Mouse (Mus musculus) stomach, embryonic 15.5 days (tissue): ENCODE results near the gene Olfr1491. TPM values are rescaled to one million over a fixed set of nuclear protein-coding genes. Genes with fewer than 3 reads are reported as not detected.

ENCODE experiments used
- ATAC-seq: fragments of 200-750 bp; cut with Nextera tagmentation; 2 replicates; pipeline ENCODE4 v1.8.0; 2017; ENCODE audit warnings: low read depth, moderate number of reproducible peaks, moderate TSS enrichment; ENCODE audit not compliant: insufficient read depth, low FRiP score
- H3K27ac ChIP-seq: fragments of 300-500 bp; sonication (generic); 2 replicates; pipeline ENCODE4 v1.5.1; 2015; ENCODE audit warnings: mild to moderate bottlenecking, inconsistent platforms
- H3K27me3 ChIP-seq: fragments of 300-500 bp; sonication (generic); replicated peaks from 2 replicates; pipeline ENCODE4 v1.6.1; 2015; ENCODE audit warnings: inconsistent platforms
- H3K36me3 ChIP-seq: fragments of 300-500 bp; sonication (generic); 2 replicates; pipeline ENCODE4 v1.6.1; 2015; ENCODE audit warnings: inconsistent platforms
- H3K4me1 ChIP-seq: fragments of 300-500 bp; sonication (generic); 2 replicates; pipeline ENCODE4 v1.6.1; 2015; ENCODE audit warnings: inconsistent platforms
- H3K4me2 ChIP-seq: fragments of 300-500 bp; sonication (generic); 2 replicates; pipeline ENCODE4 v1.6.1; 2015; ENCODE audit warnings: mild to moderate bottlenecking, inconsistent platforms
- H3K4me3 ChIP-seq: fragments of 300-500 bp; sonication (generic); replicated peaks from 2 replicates; pipeline ENCODE4 v1.5.1; 2015; ENCODE audit warnings: inconsistent platforms
- H3K9ac ChIP-seq: fragments of 300-500 bp; sonication (generic); 2 replicates; pipeline ENCODE4 v1.6.1; 2015; ENCODE audit warnings: inconsistent platforms
- H3K9me3 ChIP-seq: fragments of 300-500 bp; sonication (generic); 2 replicates; pipeline ENCODE4 v1.6.1; 2016; ENCODE audit warnings: inconsistent platforms
- WGBS: fragments of 180-500 bp; shearing (Covaris S2); methylation state at CpG from one replicate; pipeline ENCODE4 v1.1.7; 2015; 5-methylcytosine and 5-hydroxymethylcytosine counted together
- polyA plus RNA-seq: library from polyadenylated mRNA; unstranded; fragments of >200 nt; fragmentation: Nextera tagmentation; extraction: Ambion mirVana; gene quantifications from 2 replicates; pipeline ENCODE4 v1.2.1, GENCODE M21; 2015

The Olfr1491 gene
- not detected in 2 replicates for polyA plus RNA-seq

GRCm38 (mm10) chr19:13696968-13697367 is at the start of gene Olfr1491:
Gene Olfr1491, plus strand, starts transcription at chr19:13697268.
- Histone ChIP-seq H3K4me3 (no peak within 1 kb of the TSS), H3K4me2 (no peak within 1 kb of the TSS), H3K27ac (no peak within 1 kb of the TSS), H3K36me3 (no peaks in the 10 kb centered on the region), H3K27me3 (no peaks in the 10 kb centered on the region), H3K9me3 (no peaks in the 10 kb centered on the region), H3K4me1 (no peaks in the 10 kb centered on the region), H3K9ac (no peak within 1 kb of the TSS)
- ATAC-seq = no peak
- WGBS = 69% methylated on average over 3 of the region's 3 CpGs

DNA sequence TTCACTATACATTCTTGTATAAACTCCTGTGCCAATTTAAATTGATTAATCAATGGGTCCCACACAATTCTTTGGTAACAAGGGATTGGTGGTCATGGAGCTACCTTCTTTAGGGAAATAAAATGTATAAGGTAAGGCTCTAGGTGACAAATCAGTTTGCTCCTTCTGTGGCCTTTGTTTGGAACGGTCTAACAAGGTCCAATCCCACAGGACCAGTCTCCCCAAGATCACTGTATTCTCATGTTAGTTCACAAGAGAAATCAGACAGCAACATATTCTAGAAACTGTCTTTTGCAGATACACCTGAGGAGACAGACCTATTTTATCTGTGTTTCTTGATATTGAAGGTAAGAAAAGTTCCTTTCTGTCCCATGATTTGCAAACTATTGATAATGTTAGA is 46.3 kb upstream of the Olfr1491 start, which contains the start of gene Olfr1490:
Gene Olfr1490, plus strand, starts transcription at position 301 of the 400 bp plus-strand sequence.
- no peak within 1 kb of the TSS for H3K27ac ChIP-seq
- H3K4me3 ChIP-seq = no peak within 1 kb of the TSS
- H3K4me1 ChIP-seq = no peaks in the 10 kb centered on the region
- WGBS = 62% methylated on average over 1 of the region's 1 CpGs
- H3K27me3 ChIP-seq = no peaks in the 10 kb centered on the region
- H3K9ac ChIP-seq = no peak within 1 kb of the TSS
- no peaks in the 10 kb centered on the region for H3K36me3 ChIP-seq
- no peaks in the 10 kb centered on the region for H3K9me3 ChIP-seq
- ATAC-seq = no peak
- no peak within 1 kb of the TSS for H3K4me2 ChIP-seq

DNA sequence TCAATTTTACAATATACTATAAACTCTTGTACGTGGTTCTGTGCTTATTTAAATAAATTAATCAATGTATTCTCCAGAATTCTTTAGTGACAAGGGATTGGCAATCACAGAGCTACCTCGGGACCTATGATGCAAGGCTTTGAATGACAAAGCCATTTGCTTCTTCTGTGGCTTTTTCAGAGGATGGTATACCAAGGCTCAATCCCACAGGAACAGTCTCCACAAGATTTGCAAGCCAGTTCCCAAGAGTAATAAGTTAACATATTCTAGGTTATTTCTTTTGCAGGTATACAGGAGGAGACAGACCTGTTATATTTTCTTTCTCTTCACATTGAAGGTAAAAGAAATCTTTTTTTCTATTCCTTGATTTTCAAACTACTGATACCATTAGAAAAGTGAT is 25.9 kb downstream of the Olfr1491 start, which contains the start of gene Olfr1493-ps1:
Gene Olfr1493-ps1, plus strand, starts transcription at position 301 of the 400 bp plus-strand sequence.
- Histone ChIP-seq H3K4me2 (no peak within 1 kb of the TSS), H3K36me3 (no peaks in the 10 kb centered on the region), H3K9me3 (no peaks in the 10 kb centered on the region), H3K4me3 (no peak within 1 kb of the TSS), H3K27ac (no peak within 1 kb of the TSS), H3K27me3 (no peaks in the 10 kb centered on the region), H3K4me1 (no peaks in the 10 kb centered on the region), H3K9ac (no peak within 1 kb of the TSS)
- WGBS = 54% methylated on average over 2 of the region's 2 CpGs
- ATAC-seq = no peak

GRCm38 (mm10) chr19:13739428-13739827 is 42.4 kb downstream of the Olfr1491 start, which contains the start of gene Olfr1494:
Gene Olfr1494, plus strand, starts transcription at chr19:13739728.
- H3K9me3 ChIP-seq = no peaks in the 10 kb centered on the region
- H3K4me3 ChIP-seq = no peak within 1 kb of the TSS
- H3K36me3 ChIP-seq = no peaks in the 10 kb centered on the region
- ATAC-seq = no peak
- no peaks in the 10 kb centered on the region for H3K4me1 ChIP-seq
- no peaks in the 10 kb centered on the region for H3K27me3 ChIP-seq
- no peak within 1 kb of the TSS for H3K27ac ChIP-seq
- H3K4me2 ChIP-seq = no peak within 1 kb of the TSS
- no peak within 1 kb of the TSS for H3K9ac ChIP-seq
- 87% methylated on average over 4 of the region's 4 CpGs for WGBS

DNA sequence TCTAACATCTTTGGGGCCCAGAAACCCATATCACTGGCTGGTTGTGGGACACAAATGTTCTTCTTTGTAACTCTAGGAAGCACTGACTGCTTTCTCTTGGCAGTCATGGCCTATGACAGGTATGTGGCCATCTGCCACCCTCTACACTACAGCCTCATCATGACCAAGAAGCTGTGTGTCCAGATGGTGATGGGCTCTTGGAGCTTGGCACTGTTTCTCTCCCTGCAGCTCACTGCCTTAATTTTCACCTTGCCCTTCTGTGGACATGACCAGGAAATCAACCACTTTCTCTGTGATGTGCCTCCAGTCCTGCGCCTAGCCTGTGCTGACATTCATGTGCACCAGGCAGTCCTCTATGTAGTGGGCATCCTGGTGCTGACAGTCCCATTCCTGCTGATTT is 52.3 kb downstream of the Olfr1491 start:
- Histone ChIP-seq H3K27ac (no peak overlapping the region), H3K4me3 (no peak overlapping the region), H3K9me3 (no peaks in the 10 kb centered on the region), H3K27me3 (no peaks in the 10 kb centered on the region), H3K4me2 (no peak overlapping the region), H3K4me1 (no peaks in the 10 kb centered on the region), H3K9ac (no peak overlapping the region), H3K36me3 (no peaks in the 10 kb centered on the region)
- WGBS = 86% methylated on average over 1 of the region's 1 CpGs
- no peak for ATAC-seq

Other genes with a start within 250 kb of the Olfr1491 start
- not detected in 2 replicates for gene Olfr1472, start 241.2 kb upstream of the Olfr1491 start, polyA plus RNA-seq
- not detected in 2 replicates for gene Olfr1474, start 227.7 kb upstream of the Olfr1491 start, polyA plus RNA-seq
- gene Olfr1475, start 217.1 kb upstream of the Olfr1491 start, polyA plus RNA-seq = not detected in 2 replicates
- not detected in 2 replicates for gene Olfr1477, start 196.7 kb upstream of the Olfr1491 start, polyA plus RNA-seq
- gene Olfr1480, start 169.4 kb upstream of the Olfr1491 start, polyA plus RNA-seq = not detected in 2 replicates
- gene Olfr1484, start 113.8 kb upstream of the Olfr1491 start, polyA plus RNA-seq = not detected in 2 replicates
- gene Olfr1487, start 79.9 kb upstream of the Olfr1491 start, polyA plus RNA-seq = not detected in 2 replicates
- not detected in 2 replicates for gene Olfr1489, start 65.6 kb upstream of the Olfr1491 start, polyA plus RNA-seq
- gene Olfr1490, start 46.2 kb upstream of the Olfr1491 start, polyA plus RNA-seq = not detected in 2 replicates
- not detected in 2 replicates for gene Olfr1493-ps1, start 26.0 kb downstream of the Olfr1491 start, polyA plus RNA-seq
- gene Olfr1494, start 42.5 kb downstream of the Olfr1491 start, polyA plus RNA-seq = not detected in 2 replicates
- gene Olfr1495, start 67.3 kb downstream of the Olfr1491 start, polyA plus RNA-seq = not detected in 2 replicates
- gene Olfr1496, start 80.6 kb downstream of the Olfr1491 start, polyA plus RNA-seq = not detected in 2 replicates
- gene Olfr1497, start 100.9 kb downstream of the Olfr1491 start, polyA plus RNA-seq = not detected in 2 replicates
- gene Olfr1499, start 122.2 kb downstream of the Olfr1491 start, polyA plus RNA-seq = not detected in 2 replicates
- gene Olfr1500, start 133.2 kb downstream of the Olfr1491 start, polyA plus RNA-seq = not detected in 2 replicates
- not detected in 2 replicates for gene Olfr1501, start 153.4 kb downstream of the Olfr1491 start, polyA plus RNA-seq
- not detected in 2 replicates for gene Olfr1502, start 164.5 kb downstream of the Olfr1491 start, polyA plus RNA-seq
- gene Olfr1504, start 200.7 kb downstream of the Olfr1491 start, polyA plus RNA-seq = not detected in 2 replicates
- gene Olfr1505, start 216.3 kb downstream of the Olfr1491 start, polyA plus RNA-seq = not detected in 2 replicates